Mouse (Mus musculus): ENCODE data around the gene Ccdc124. TPM values are rescaled to one million over a fixed set of nuclear protein-coding genes. Genes with fewer than 3 reads are reported as not detected.

The Ccdc124 gene
- polyA plus RNA-seq, 1 experiment from 2014 or later, result 95.8 TPM

GRCm38 (mm10) chr8:70880126-70880525 lies 6.4 kb upstream of the Ccdc124 start:
- Histone ChIP-seq H3K27me3 (no peaks in the 10 kb centered on the region), H3K4me2 (no peak overlapping the region), H3K27ac (peak overlapping the region; percentile 51; the same call in 1 of the 2 replicates), H3K4me1 (peaks cover 18% of the 10 kb centered on the region), H3K36me3 (no peaks in the 10 kb centered on the region), H3K9me3 (no peaks in the 10 kb centered on the region), H3K4me3 (no peak overlapping the region), H3K9ac (no peak overlapping the region)
- ATAC-seq (ENCODE audit: insufficient number of reproducible peaks, low FRiP score, low TSS enrichment, low read depth), result peak; percentile 5; the same call in 1 of the 2 replicates
- WGBS, result 3% methylated on average over 4 of the region's 4 CpGs

- peak overlapping the region; percentile 51; the same call in 1 of the 2 replicates for H3K27ac ChIP-seq
- no peaks in the 10 kb centered on the region for H3K27me3 ChIP-seq
- 47% methylated on average over 4 of the region's 4 CpGs for WGBS
- H3K36me3 ChIP-seq, result no peaks in the 10 kb centered on the region
- no peak overlapping the region for H3K4me2 ChIP-seq
- peaks cover 18% of the 10 kb centered on the region for H3K4me1 ChIP-seq
- no peak overlapping the region for H3K9ac ChIP-seq
- H3K4me3 ChIP-seq, result no peak overlapping the region
- no peak for ATAC-seq (ENCODE audit: insufficient number of reproducible peaks, low FRiP score, low TSS enrichment, low read depth)
- no peaks in the 10 kb centered on the region for H3K9me3 ChIP-seq
These were observed 5.8 kb upstream of the Ccdc124 start for GRCm38 (mm10) chr8:70879500-70879899.

GRCm38 (mm10) chr8:70878178-70878577 lies 4.4 kb upstream of the Ccdc124 start:
- Histone ChIP-seq H3K4me1 (peaks cover 18% of the 10 kb centered on the region), H3K4me2 (no peak overlapping the region), H3K27ac (no peak overlapping the region), H3K27me3 (no peaks in the 10 kb centered on the region), H3K4me3 (no peak overlapping the region), H3K9ac (no peak overlapping the region), H3K36me3 (no peaks in the 10 kb centered on the region), H3K9me3 (no peaks in the 10 kb centered on the region)
- ATAC-seq (ENCODE audit: insufficient number of reproducible peaks, low FRiP score, low TSS enrichment, low read depth), result no peak
- WGBS, result 62% methylated on average over 2 of the region's 2 CpGs

- H3K36me3 ChIP-seq, result no peaks in the 10 kb centered on the region
- no peaks in the 10 kb centered on the region for H3K27me3 ChIP-seq
- no peak for ATAC-seq (ENCODE audit: insufficient number of reproducible peaks, low FRiP score, low TSS enrichment, low read depth)
- no peak overlapping the region for H3K9ac ChIP-seq
- no peaks in the 10 kb centered on the region for H3K9me3 ChIP-seq
- peaks cover 28% of the 10 kb centered on the region for H3K4me1 ChIP-seq
- H3K4me2 ChIP-seq, result no peak overlapping the region
- 51% methylated on average over 4 of the region's 4 CpGs for WGBS
- H3K27ac ChIP-seq, result no peak overlapping the region
- no peak overlapping the region for H3K4me3 ChIP-seq
These were observed 2.6 kb upstream of the Ccdc124 start for GRCm38 (mm10) chr8:70876382-70876781.

- WGBS, result 92% methylated on average over 13 of the region's 13 CpGs
- no peak for ATAC-seq (ENCODE audit: insufficient number of reproducible peaks, low FRiP score, low TSS enrichment, low read depth)
- no peak overlapping the region for H3K9ac ChIP-seq
- H3K4me1 ChIP-seq, result peaks cover 16% of the 10 kb centered on the region
- no peaks in the 10 kb centered on the region for H3K36me3 ChIP-seq
- no peak overlapping the region for H3K4me2 ChIP-seq
- no peaks in the 10 kb centered on the region for H3K27me3 ChIP-seq
- H3K4me3 ChIP-seq, result no peak overlapping the region
- H3K27ac ChIP-seq, result no peak overlapping the region
- no peaks in the 10 kb centered on the region for H3K9me3 ChIP-seq
These were observed 706 bp upstream of the Ccdc124 start for GRCm38 (mm10) chr8:70874441-70874840.

- Histone ChIP-seq H3K27ac (peak overlapping the region; percentile 91), H3K4me1 (peaks cover 29% of the 10 kb centered on the region), H3K4me3 (peak overlapping the region; percentile 87), H3K36me3 (0 out of 2 replicates have a peak, but pooled peaks cover 3% of the 10 kb centered on the region), H3K27me3 (no peaks in the 10 kb centered on the region), H3K4me2 (peak overlapping the region; percentile 70), H3K9ac (peak overlapping the region; percentile 76), H3K9me3 (no peaks in the 10 kb centered on the region)
- no peak for ATAC-seq (ENCODE audit: insufficient number of reproducible peaks, low FRiP score, low TSS enrichment, low read depth)
- WGBS, result 2% methylated on average over 31 of the region's 31 CpGs
These were observed 932 bp downstream of the Ccdc124 start for GRCm38 (mm10) chr8:70872643-70873363.

- Histone ChIP-seq H3K9me3 (no peaks in the 10 kb centered on the region), H3K4me1 (peaks cover 32% of the 10 kb centered on the region), H3K27ac (no peak overlapping the region), H3K27me3 (no peaks in the 10 kb centered on the region), H3K4me2 (no peak overlapping the region), H3K4me3 (no peak overlapping the region), H3K36me3 (0 out of 2 replicates have a peak, but pooled peaks cover 6% of the 10 kb centered on the region), H3K9ac (no peak overlapping the region)
- ATAC-seq (ENCODE audit: insufficient number of reproducible peaks, low FRiP score, low TSS enrichment, low read depth), result no peak
- WGBS, result 92% methylated on average over 5 of the region's 5 CpGs
These were observed 2.4 kb downstream of the Ccdc124 start for GRCm38 (mm10) chr8:70871195-70871807.

- Histone ChIP-seq H3K27me3 (peaks cover under 1% of the 10 kb centered on the region; the same call in 1 of the 2 replicates), H3K27ac (no peak overlapping the region), H3K9ac (no peak overlapping the region), H3K9me3 (no peaks in the 10 kb centered on the region), H3K36me3 (0 out of 2 replicates have a peak, but pooled peaks cover 6% of the 10 kb centered on the region), H3K4me3 (no peak overlapping the region), H3K4me1 (peaks cover 42% of the 10 kb centered on the region), H3K4me2 (no peak overlapping the region; the same call in 1 of the 2 replicates)
- 48% methylated on average over 16 of the region's 16 CpGs for WGBS
- no peak for ATAC-seq (ENCODE audit: insufficient number of reproducible peaks, low FRiP score, low TSS enrichment, low read depth)
These were observed 4.1 kb downstream of the Ccdc124 start for GRCm38 (mm10) chr8:70869601-70870041.

- 38% methylated on average over 5 of the region's 5 CpGs for WGBS
- 0 out of 2 replicates have a peak overlapping the region, but pooled peaks have one; percentile 24 for H3K4me3 ChIP-seq
- H3K9ac ChIP-seq, result no peak overlapping the region
- no peaks in the 10 kb centered on the region for H3K9me3 ChIP-seq
- no peak overlapping the region for H3K27ac ChIP-seq
- H3K36me3 ChIP-seq, result 0 out of 2 replicates have a peak, but pooled peaks cover 6% of the 10 kb centered on the region
- H3K4me1 ChIP-seq, result peaks cover 46% of the 10 kb centered on the region
- peaks cover 5% of the 10 kb centered on the region; the same call in 1 of the 2 replicates for H3K27me3 ChIP-seq
- no peak for ATAC-seq (ENCODE audit: insufficient number of reproducible peaks, low FRiP score, low TSS enrichment, low read depth)
- peak overlapping the region; percentile 39 for H3K4me2 ChIP-seq
These were observed 4.5 kb downstream of the Ccdc124 start for GRCm38 (mm10) chr8:70869199-70869571.

GRCm38 (mm10) chr8:70868559-70869198 lies 5.1 kb downstream of the Ccdc124 start:
- peaks cover 9% of the 10 kb centered on the region; the same call in 1 of the 2 replicates for H3K27me3 ChIP-seq
- 17% methylated on average over 40 of the region's 40 CpGs for WGBS
- peak overlapping the region; percentile 39 for H3K4me2 ChIP-seq
- no peak overlapping the region for H3K9ac ChIP-seq
- 0 out of 2 replicates have a peak, but pooled peaks cover 6% of the 10 kb centered on the region for H3K36me3 ChIP-seq
- H3K27ac ChIP-seq, result no peak overlapping the region
- no peak for ATAC-seq (ENCODE audit: insufficient number of reproducible peaks, low FRiP score, low TSS enrichment, low read depth)
- H3K4me3 ChIP-seq, result peak overlapping the region; percentile 24
- no peaks in the 10 kb centered on the region for H3K9me3 ChIP-seq
- peaks cover 51% of the 10 kb centered on the region for H3K4me1 ChIP-seq

GRCm38 (mm10) chr8:70866566-70866965 lies 7.2 kb downstream of the Ccdc124 start:
- peaks cover 54% of the 10 kb centered on the region for H3K4me1 ChIP-seq
- 0 out of 2 replicates have a peak, but pooled peaks cover 6% of the 10 kb centered on the region for H3K36me3 ChIP-seq
- H3K27ac ChIP-seq, result peak overlapping the region; percentile 86; the same call in 1 of the 2 replicates
- H3K27me3 ChIP-seq, result peaks cover 29% of the 10 kb centered on the region
- H3K9ac ChIP-seq, result no peak overlapping the region
- no peak for ATAC-seq (ENCODE audit: insufficient number of reproducible peaks, low FRiP score, low TSS enrichment, low read depth)
- no peak overlapping the region for H3K4me3 ChIP-seq
- WGBS, result 82% methylated on average over 7 of the region's 7 CpGs
- no peak overlapping the region for H3K4me2 ChIP-seq
- no peaks in the 10 kb centered on the region for H3K9me3 ChIP-seq
